Mouse (Mus musculus) retina, adult 2 months (tissue): ENCODE results near the gene Oxt.

Experiments used
- DNase-seq: peaks from one replicate; pipeline ENCODE4 v3.0.0-alpha.2; 2012; ENCODE audit warnings: low read depth, low spot score

Gene Oxt

DNA sequence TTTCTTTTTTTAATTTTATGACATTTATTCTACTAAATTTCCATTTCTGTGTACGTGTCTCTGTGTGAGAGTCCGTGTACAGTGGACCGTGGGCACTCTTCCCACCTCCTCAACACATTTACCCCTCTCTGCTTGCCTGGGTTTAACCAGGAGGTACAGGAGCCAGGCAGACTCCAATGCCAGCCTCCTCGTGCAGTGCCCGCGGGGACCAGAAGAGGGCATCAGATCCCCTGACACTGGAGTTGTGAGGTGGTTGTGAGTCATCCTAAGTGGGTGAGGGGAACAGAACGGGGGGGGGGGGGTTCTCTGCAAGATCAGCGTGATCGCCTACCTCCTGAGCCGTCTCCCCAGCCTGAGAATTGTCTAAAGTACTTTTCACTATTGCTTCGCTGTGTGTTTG lies 2.2 kb downstream of the Oxt start:
- no peak for DNase-seq

DNA sequence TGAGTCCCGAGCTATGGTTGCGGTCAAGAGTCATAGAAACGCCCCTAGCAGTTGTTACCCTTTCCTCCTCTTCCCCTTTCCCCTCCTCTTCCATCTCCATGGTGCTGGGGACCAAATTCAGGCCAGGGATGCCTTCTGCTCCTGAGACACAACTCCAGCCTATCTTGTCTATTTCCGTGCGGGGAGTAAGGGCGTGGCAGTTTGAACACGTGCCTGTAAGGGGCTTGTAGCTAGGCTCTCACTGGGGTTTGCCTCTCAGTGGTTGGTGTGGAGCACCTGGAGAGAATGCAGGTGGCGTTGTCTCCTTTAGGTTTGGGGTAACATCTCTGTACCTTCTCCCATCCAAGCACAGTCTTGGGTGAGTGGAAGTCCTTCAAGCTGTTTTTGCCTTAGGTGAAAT lies 3.8 kb downstream of the Oxt start:
- no peak for DNase-seq

DNA sequence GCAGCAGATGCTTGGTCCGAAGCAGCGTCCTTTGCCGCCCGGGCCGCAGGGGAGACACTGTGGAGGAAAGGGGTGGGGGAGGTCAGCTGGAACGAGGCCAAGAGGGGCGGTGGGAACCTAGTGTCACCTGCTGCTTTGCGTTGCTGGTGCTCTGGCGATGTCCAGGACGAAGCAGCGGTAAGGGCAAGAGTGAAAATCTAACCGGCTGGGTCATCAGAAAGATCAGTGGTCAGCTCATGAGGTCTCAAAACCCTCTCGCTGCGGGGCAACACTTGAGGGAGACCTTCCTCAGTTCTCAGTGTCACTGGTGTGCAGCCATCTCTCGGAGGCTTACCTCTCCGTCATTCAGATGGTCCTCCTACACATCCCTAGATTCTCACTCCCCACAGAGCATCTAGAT lies 5.2 kb downstream of the Oxt start:
- DNase-seq: no peak

DNA sequence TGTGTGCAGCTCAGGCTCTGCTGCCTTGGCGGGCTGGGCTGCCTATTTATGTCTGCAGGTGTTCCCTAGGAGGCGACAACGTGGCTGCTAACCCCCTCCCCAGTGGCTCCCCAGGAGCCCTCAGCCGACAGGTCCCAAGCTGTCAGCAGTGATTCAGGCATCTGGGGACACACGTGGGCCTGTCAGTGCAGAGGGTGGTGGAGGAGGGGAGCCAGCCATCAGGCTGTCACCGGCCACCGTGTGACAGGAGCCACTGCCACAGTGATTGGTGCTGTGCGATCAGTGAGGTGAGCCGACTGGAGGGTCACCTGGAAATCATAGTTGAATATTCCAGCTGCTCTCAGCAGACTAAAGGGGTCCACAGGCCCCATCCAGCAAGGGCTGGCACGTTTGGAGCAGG lies 6.6 kb downstream of the Oxt start, which contains the start of gene Avp:
Gene Avp, minus strand, starts transcription at position 3 of the 400 bp plus-strand sequence.
- no peak for DNase-seq

DNA sequence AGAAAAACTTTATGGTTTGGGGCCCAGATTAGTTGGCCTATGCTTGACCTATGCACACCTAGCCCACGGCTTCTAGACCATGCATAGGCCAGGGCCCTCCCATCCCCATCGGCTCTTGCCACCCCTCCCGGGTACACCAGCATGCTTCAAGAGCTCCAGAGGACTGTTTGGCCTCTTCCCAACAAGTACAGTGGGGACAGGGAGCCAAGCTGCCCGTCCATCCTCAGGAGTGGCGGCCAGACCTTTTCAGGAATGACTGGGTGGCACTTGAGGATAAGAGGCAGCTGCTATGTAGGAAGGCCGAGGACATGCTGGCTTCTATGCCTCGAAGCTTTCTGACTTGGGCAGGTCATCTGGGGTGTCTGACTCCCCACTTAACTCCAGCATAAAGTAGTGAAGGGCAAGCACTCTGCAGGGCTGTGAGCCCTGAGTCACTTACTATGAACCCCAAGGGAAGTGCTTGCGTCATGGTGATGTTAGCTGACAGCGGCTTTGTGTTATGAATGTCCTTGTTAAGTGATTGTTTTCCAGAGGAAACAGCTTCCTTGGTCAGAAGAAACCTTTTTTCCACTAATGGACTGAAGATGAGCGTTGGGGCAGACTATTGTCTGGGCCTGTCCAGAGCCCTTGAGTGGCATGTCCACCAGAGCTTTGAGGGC lies 8.1 kb downstream of the Oxt start:
- no peak for DNase-seq

DNA sequence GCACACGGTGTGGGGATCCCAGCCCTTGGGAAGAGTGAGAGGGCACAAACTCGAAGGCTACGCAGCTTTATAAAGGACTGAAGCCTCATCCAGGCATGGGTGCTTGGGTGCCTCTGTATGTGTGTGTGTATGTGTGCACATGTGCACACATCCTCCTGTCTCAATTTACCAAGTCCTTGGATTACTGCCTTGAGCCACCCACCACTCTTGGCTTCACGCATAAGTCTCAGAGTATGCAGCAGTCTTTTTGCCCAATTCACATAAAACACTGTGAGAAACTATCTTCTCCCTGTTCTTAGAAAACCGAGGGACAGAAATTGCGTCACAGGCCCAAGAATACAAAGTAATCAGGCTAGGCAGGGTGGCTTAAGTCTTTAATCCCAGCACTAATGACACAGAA lies 10.0 kb downstream of the Oxt start:
- DNase-seq: no peak

DNA sequence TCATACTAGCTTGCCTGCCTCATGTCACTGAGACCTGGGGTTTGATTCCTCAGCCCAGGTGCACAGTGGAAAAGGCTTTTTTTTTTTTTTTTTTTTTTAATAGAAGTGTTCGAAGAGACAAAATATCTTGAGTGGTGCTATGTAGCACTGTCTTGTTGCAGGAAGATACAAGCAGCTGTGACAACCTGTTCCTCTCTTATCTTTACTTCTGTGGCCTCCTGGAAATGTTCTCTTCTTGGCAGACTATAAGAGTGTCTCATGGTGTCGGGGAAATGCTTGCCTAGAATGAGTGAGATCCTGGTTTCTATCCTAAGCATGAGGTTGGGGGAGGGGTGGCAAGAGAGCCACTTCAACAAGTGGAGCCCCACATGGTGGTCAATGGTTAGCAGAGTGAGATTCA lies 12.4 kb downstream of the Oxt start:
- no peak for DNase-seq

DNA sequence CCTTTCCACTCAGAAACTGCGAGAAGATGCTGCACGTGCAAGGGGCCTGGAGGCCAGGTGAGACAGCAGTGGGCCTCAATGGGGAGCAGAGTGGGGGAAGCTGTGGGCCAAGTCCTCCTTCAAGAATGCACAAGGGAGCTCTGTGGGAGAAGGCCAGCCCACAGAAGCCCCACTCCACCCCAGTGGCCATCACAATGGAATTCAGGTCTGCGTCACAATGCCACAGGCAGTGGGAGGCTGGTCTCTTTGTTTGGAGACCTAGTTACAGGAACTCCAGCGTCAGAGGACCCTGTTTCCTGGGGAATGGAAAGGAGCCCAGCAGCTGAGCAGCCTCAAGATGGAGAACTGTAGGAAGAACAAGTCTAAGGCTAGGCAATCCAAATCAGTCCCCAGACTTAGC lies 13.2 kb downstream of the Oxt start:
- no peak for DNase-seq

DNA sequence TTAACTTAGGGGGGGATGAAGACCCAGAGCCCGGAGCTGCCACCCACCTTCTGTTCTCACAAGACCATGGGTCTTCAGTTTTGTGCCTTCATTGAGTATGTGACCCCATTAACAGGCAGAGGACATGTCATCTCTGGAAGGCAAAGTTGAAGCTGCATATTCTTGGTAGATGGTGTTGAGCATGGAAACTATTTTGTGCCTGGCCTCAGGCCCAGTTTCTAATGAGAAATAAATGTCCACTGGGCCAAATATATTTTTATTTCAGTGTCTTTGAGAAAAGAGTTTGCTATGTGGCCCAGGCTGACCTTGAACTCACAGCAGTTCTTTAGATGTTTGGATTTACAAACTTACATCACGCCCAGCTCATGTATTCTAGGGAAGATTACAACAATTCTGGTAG lies 13.8 kb downstream of the Oxt start:
- no peak for DNase-seq

DNA sequence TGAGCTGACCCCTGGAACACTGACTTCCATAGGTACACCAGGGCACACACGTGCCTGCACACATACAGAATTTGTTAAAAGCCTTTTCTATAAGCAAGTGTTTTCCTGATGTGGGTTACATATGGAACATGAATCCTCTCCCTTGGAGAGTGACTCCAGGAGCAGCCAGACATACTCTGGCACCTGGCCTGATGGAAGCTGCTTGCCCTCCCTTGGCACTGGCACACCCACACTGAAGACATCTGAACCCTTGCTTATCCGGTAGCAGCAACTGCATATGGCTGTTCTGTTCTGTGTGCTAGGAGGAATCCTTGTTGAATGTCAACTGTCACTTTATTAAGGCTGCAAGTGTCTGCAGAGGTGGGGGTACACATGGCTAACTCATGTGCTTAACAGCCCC lies 15.0 kb downstream of the Oxt start:
- no peak for DNase-seq

DNA sequence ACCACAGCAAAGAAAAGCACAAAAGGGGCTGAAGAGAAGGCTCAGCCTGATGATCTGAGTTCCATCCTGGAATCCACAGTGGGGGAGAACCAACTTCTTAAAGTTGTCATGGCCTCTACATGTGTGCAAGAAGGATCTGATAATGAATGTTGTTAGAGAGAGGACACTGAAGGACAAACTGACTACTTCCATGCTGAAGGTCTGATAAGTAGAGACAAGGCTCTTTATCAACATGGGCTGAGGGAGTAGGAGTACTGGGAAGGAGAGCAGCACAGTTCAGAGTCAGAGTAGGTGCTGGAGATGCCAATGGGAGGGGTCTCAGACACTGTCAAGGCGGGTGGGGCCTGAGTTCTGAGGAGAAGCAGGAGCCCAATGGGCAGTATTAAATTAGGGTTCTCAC lies 19.6 kb downstream of the Oxt start:
- no peak for DNase-seq

DNA sequence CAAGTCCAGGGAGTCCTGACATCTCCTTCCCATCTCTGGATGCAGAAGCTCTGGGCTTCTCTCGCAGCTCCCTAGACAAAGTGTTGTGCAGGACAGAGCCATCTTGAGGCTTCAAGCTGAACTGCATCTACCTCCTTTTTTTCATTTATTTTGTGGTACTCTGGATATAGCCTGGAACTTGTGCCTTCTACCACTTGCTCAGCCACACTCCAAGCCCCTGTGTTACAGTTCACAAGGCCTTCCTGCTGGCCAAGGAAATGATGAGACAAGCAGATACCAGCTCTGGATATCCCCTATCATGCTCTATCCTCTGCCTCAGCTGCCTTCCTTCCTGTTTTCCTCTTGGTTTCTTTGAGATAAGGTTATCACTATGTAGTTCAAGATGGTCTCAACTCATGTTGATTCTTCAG lies 21.6 kb downstream of the Oxt start:
- no peak for DNase-seq

DNA sequence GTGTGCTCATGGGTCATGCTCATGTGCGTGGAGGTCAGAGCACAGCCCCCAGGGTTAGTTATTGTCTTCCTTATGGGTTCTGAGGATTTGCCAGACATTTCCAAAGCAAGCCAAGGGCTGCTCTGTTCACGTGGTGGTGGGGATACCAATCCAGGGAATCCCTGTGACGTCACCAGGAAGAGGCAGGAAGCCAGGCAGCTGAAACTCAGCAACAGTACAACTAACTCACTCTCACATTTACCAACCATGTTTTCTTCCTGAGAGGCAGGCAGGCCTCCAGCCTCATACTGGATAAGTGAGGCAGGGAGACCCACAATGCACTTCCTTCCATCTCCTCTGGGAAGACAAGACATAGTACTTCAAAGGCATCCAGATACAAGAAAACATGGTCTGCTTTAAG lies 22.4 kb downstream of the Oxt start:
- no peak for DNase-seq

DNA sequence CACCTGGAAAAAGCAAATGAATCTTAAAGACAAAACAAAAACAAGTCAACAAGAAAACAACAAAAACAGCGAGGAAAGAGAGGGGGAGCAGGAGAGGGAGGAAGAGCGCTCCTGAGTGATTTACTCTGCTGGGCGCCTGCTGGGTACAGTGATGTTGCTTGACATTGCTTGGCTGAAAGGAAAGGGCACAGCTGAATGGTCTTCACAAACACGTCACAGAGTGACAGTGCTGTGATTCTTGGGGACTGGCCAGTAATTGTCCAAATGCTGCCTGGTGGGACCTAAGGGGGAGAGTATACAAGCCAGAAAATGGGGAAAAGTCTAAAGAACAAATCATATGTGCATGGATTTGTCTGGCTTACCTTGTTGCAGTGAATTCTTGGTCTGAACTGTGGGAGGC lies 26.2 kb downstream of the Oxt start:
- no peak for DNase-seq

DNA sequence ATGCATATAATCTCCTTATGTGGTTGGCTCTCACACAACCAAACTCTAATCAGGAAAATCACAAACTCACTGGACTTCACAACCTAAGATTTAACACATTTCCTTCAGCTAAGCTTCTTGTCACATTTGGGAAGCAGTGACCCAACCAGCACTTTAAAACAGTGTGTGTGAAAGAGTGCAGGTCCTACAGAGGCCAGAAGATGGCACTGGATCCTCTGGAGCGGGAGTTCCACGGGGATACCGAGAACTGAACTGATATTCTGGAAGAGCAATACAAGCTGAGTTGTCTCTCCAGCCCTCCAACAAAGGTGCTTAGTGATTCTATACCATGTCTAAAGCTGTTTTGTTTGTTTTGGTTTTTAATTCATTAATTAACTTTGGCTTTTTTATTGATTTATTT lies 37.1 kb downstream of the Oxt start:
- no peak for DNase-seq

DNA sequence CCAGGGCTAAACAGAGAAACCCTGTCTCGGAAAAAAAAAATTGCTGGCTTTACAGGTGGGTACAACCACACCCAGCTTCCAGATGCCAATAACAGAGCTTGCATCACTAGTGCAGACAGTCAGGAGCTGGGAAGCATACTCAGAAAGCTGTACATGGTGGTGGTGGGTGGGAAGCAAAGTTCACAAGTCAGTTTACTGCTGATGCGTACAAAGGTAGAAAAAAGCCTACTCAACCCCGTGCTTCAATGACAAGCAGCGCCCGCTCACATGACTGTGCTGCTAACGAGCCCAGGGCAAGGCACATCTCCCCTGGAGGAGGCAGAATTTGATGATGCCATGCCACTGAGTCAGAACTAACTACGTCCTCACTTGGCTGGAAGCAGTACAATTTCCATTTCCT lies 43.0 kb downstream of the Oxt start:
- DNase-seq: no peak
